Mouse (Mus musculus) bone marrow macrophage, adult 2 months (primary cell): Measurements from ENCODE around the gene Vsir. TPM values are rescaled to one million over a fixed set of nuclear protein-coding genes. Genes with fewer than 3 reads are reported as not detected.

Experiments
- H3K27ac ChIP-seq: 2 replicates; pipeline ENCODE4 v1.5.1; 2012; ENCODE audit warnings: low read depth, low read length; ENCODE audit not compliant: insufficient read depth
- H3K4me1 ChIP-seq: 2 replicates; pipeline ENCODE4 v1.6.1; 2012; ENCODE audit warnings: low read length; ENCODE audit not compliant: control insufficient read depth, insufficient read depth
- H3K4me3 ChIP-seq: 2 replicates; pipeline ENCODE4 v1.5.1; 2012; ENCODE audit warnings: mild to moderate bottlenecking, low read length, moderate library complexity; ENCODE audit not compliant: insufficient read depth
- CTCF ChIP-seq: IDR thresholded peaks from 2 replicates; pipeline ENCODE4 v1.5.1; 2012; ENCODE audit warnings: low read depth, mild to moderate bottlenecking, low read length, moderate library complexity
- POLR2A ChIP-seq: IDR thresholded peaks from 2 replicates; pipeline ENCODE4 v1.6.1; 2012; ENCODE audit warnings: mild to moderate bottlenecking, low read depth, low read length, borderline replicate concordance
- polyA plus RNA-seq: library from polyadenylated mRNA; stranded (reverse); fragments of >200 nt; gene quantifications from 2 replicates; pipeline ENCODE4 v1.2.4, GENCODE M21; 2012; ENCODE audit not compliant: missing spikeins, insufficient read depth, insufficient read length

The Vsir gene
- polyA plus RNA-seq, 1 experiment, result 666 TPM

GRCm38 (mm10) chr10:60353241-60354002 lies 6.8 kb downstream of the Vsir start:
- H3K4me1 ChIP-seq, result peaks cover 31% of the 10 kb centered on the region
- no peak overlapping the region for H3K27ac ChIP-seq
- no peak for TF ChIP-seq CTCF
- no peak for TF ChIP-seq POLR2A
- no peak overlapping the region for H3K4me3 ChIP-seq

- no peak for TF ChIP-seq POLR2A
- TF ChIP-seq CTCF, result no peak
- Histone ChIP-seq H3K4me1 (peaks cover 33% of the 10 kb centered on the region), H3K4me3 (no peak overlapping the region), H3K27ac (no peak overlapping the region)
Observed at GRCm38 (mm10) chr10:60354003-60354325, 7.3 kb downstream of the Vsir start.

- Histone ChIP-seq H3K4me1 (peaks cover 30% of the 10 kb centered on the region), H3K4me3 (no peak overlapping the region), H3K27ac (no peak overlapping the region)
- TF ChIP-seq POLR2A, result no peak
- TF ChIP-seq CTCF, result no peak
Observed at GRCm38 (mm10) chr10:60354881-60355677, 8.4 kb downstream of the Vsir start.

DNA sequence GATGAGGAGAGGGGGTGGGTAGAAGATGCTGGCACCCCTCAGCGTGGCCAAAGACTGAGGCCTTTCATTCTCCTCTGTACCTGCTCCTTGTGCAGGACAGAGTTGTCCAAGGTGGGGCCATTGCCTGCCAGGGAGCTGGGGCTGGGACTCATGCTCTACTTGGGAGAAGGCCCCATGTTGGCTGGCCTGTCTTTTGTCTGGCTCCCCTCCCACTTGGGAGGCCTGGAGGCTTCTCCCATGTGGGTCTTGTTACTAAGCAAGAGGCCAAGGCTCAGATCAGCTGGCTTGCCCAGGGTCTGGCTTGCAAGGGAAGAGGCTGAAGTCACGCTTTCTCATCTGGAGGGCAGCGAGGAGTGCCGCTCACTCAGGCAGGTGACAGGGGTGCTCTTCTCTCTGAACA lies 10.8 kb downstream of the Vsir start:
- Histone ChIP-seq H3K27ac (no peak overlapping the region), H3K4me1 (peaks cover 30% of the 10 kb centered on the region), H3K4me3 (no peak overlapping the region)
- TF ChIP-seq CTCF (no peak), POLR2A (no peak)

GRCm38 (mm10) chr10:60357901-60358300 lies 11.2 kb downstream of the Vsir start:
- H3K27ac ChIP-seq, result no peak overlapping the region
- H3K4me3 ChIP-seq, result no peak overlapping the region
- no peak for TF ChIP-seq POLR2A
- TF ChIP-seq CTCF, result no peak
- peaks cover 35% of the 10 kb centered on the region for H3K4me1 ChIP-seq

- Histone ChIP-seq H3K4me1 (peaks cover 40% of the 10 kb centered on the region), H3K27ac (no peak overlapping the region), H3K4me3 (no peak overlapping the region)
- TF ChIP-seq CTCF, result no peak
- no peak for TF ChIP-seq POLR2A
Observed at GRCm38 (mm10) chr10:60358776-60359175, 12.1 kb downstream of the Vsir start.

- TF ChIP-seq CTCF, result no peak
- no peak for TF ChIP-seq POLR2A
- Histone ChIP-seq H3K4me1 (peaks cover 63% of the 10 kb centered on the region), H3K27ac (peak overlapping the region; percentile 95), H3K4me3 (0 out of 2 replicates have a peak overlapping the region, but pooled peaks have one; percentile 0)
Observed at GRCm38 (mm10) chr10:60361615-60362309, 15.1 kb downstream of the Vsir start.

DNA sequence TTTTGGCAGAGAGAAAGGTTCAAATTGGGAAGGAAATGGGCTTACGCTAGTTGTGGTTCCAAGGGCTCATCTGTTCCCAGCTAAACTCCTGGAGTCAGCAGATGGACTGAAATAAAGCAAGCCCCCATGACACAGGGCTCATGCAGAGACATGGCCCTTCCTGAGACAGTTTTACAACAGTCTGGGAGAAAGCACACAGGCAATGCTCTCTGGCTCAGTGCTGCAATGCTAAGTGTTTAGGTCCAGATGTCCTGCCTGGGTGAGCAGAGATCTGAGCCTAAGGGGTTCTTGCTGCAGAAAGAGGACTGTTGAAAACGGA lies 15.6 kb downstream of the Vsir start:
- peaks cover 65% of the 10 kb centered on the region for H3K4me1 ChIP-seq
- TF ChIP-seq CTCF (no peak), POLR2A (no peak)
- H3K4me3 ChIP-seq, result no peak overlapping the region
- H3K27ac ChIP-seq, result peak overlapping the region; percentile 95

DNA sequence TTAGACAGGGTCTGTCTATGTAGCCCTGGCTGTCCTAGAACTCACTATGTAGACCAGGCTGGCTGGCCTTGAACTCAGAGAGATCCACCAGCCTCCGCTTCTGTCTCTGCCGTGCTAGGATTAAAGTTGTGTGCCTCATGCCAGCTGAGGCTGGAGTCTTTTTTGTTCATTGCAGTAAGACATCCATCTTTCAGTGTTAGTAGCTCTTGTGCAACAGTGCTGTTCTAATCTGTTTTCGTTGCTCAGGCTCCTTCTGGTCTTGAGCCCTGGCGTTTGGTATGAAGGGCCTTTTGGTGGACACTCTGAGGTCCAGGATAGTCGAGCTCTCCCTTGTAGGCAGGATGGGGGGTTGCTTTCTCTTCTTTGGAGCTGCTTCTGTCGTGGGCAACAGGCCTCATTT lies 16.8 kb downstream of the Vsir start:
- no peak for TF ChIP-seq CTCF
- no peak for TF ChIP-seq POLR2A
- peaks cover 75% of the 10 kb centered on the region for H3K4me1 ChIP-seq
- no peak overlapping the region for H3K4me3 ChIP-seq
- H3K27ac ChIP-seq, result peak overlapping the region; percentile 95

DNA sequence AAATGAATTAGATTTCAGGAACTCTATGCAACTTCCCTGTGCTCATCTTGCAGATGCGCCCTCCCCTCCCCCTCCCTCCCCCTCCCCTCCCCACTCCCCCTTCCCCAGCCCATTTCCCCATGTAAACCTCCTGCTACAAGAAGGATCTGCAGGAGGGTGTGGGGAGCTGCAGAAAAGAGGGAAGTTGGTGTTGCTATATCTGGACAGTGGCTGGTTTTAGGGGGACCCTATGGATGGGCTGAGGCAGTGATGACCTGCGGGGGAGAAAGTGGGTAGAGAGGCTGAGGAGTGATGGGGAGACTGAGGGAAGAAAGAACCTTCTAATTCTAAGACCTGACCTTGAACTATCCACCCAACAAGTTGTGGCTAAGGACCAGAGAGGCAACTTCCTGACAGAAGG lies 20.5 kb downstream of the Vsir start:
- peak overlapping the region; percentile 97 for H3K27ac ChIP-seq
- H3K4me1 ChIP-seq, result peaks cover 83% of the 10 kb centered on the region
- no peak overlapping the region for H3K4me3 ChIP-seq
- TF ChIP-seq POLR2A (no peak), CTCF (no peak)
